Mouse (Mus musculus) C2C12 (cell line): ENCODE measurements around the gene Nradd.

Experiments
- CTCF ChIP-seq: IDR thresholded peaks from one replicate; pipeline ENCODE4 v1.5.1; 2011; ENCODE audit not compliant: control insufficient read depth, insufficient read depth, insufficient read length
- MYOD1 ChIP-seq: IDR thresholded peaks from one replicate; pipeline ENCODE4 v1.6.1; 2011; ENCODE audit warnings: low read depth; ENCODE audit not compliant: control insufficient read depth, insufficient read length

DNA sequence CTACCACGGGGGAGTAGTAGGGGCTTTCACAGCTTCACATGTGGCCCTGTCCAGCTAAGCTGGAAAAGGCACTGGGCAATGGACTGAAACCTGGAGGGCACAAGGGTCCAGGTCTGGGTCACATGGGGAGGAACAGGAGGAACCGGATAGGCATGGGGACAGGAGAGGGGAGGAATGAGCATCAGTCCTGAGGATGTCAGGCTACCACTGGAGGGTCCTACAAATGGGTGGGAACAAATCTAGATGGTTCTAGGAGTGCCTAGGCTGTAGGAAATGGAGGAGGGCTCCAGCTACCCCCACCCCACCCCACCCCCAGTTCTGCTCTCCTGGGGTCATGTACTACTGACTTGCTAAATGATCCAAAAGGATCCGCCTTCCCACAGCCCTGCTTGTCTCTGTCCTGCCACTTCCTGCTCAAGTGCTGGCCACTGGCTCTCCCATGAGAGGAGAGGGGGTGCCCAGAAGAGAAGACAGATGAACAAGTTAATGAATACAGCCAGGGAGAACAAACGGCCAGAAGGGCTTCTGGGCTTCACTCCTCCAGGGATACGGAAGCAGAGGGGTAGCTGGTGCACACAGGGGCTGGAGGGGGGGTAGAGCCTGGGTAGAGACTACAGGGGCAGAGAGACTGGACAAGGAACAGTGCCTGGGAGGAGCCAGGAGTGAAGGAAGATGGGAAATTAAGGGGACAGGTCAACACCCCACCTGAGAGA is 18.7 kb upstream of the Nradd start:
- TF ChIP-seq CTCF (no peak), MYOD1 (no peak)
